Comparison of ENCODE assay signal across 15 mouse cellular contexts in genomic region chr4:82316168-82316567, GRCm38 (mm10).
DNase-seq lines count a peak whose midpoint lies in the region; ATAC-seq lines count a peak whose summit lies in the region.
"Had no signal": no experiment of that assay in that cellular context is flagged by ENCODE, and none has a peak within 500 bp of the region (broad histone marks: within the 10 kb centered on the region; RNA-seq: fewer than 3 reads in every experiment).

No protein-coding gene starts in this region.

- H3K36me3 ChIP-seq in hindbrain, embryonic 10.5 days = peaks cover 6% of the 10 kb centered on the region; the same call in 1 of the 2 replicates

- WGBS in hindbrain, embryonic 10.5 days = 88% methylated on average over 6 of the region's 6 CpGs

- intact Hi-C loops in heart, postnatal 10 days (cut with DNase I) = no loop called here

- H3K4me1 ChIP-seq in hindbrain, embryonic 10.5 days (replicated peaks) = no peaks in the 10 kb centered on the region

- no peak overlapping the region for H3K27ac ChIP-seq in hindbrain, embryonic 10.5 days
- H3K27ac ChIP-seq: hindbrain, embryonic 13.5 days had no signal

- peak; percentile 57 to 74 for DNase-seq in cerebellum, postnatal 25 days
- DNase-seq in cerebellum, adult 8-10 months = no peak
- DNase-seq in MN1 (ENCODE audit: low spot score) = peak; percentile 14
- peak; percentile 97 for DNase-seq in heart, adult 11 months
- peak; percentile 68 to 76 for DNase-seq in heart, postnatal 10 days
- no peak for DNase-seq in hindbrain, embryonic 10.5 days (ENCODE audit: low spot score)
- DNase-seq: kidney, adult 2 months; lung, postnatal 4 days; spleen, adult 18-20 months; thymus, adult 2 months had no signal

- no peak for ATAC-seq in frontal cortex, adult (ENCODE audit: low TSS enrichment)
- ATAC-seq: CD4-positive, CD25-positive, alpha-beta regulatory T cell, adult 4 months; forebrain, embryonic 14.5 days; Patski had no signal

- no peaks in the 10 kb centered on the region for H3K9me3 ChIP-seq in hindbrain, embryonic 10.5 days
- H3K9me3 ChIP-seq: hindbrain, embryonic 13.5 days had no signal

- no peaks in the 10 kb centered on the region for H3K27me3 ChIP-seq in hindbrain, embryonic 10.5 days (ENCODE audit: insufficient read depth, poor library complexity, severe bottlenecking)
- H3K27me3 ChIP-seq: hindbrain, embryonic 13.5 days; Patski had no signal

- no peak overlapping the region for H3K4me3 ChIP-seq in hindbrain, embryonic 10.5 days
- H3K4me3 ChIP-seq: hindbrain, embryonic 13.5 days had no signal

Comparison
In these comparisons a context has a peak if more than half of its experiments do, and no peak if none do; other contexts are left out.
1. DNase-seq: peak in cerebellum, postnatal 25 days (2 of 2), MN1 (single experiment), heart, adult 11 months (single experiment) and heart, postnatal 10 days (2 of 2); none in cerebellum, adult 8-10 months (single experiment) and hindbrain, embryonic 10.5 days (single experiment).